Mouse (Mus musculus): Measurements from ENCODE around the gene Tgfa.

Tgfa gene

DNA sequence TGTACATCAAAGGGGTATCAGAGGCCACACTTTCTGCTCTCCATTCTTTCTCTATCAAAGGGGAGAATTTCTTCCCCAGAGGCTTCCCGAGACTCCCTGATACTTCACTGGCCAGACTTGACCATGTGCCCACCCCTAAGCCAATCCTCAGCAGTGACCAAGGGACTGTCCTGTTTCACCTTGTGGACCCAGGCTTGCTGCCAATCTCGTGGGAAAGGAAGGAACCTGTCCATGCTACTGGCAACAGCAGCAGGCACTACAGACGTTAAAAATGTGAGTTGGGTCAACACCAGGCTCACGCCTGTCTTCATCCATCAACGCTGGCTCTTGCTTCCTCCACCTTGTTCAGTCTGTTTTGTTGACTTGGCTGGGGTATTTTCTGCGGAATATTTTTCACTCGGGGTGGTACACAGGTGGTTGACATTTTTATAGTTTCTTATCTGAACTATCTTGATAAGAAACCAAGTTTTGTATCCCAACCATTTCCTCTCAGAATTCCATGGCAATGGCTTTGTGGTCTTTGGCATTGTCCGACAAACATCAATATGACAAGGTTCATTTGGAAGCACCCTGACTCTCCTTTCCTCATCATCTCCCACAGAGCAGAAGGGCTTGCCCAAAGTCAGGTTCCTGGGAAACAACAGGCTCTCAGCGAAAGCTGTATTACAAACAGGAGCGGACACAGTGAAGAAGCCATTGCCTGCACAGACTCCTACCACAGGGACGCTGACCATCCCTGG lies 6.1 kb upstream of the Tgfa start:
- no peak for DNase-seq (ENCODE audit: low read depth)

DNA sequence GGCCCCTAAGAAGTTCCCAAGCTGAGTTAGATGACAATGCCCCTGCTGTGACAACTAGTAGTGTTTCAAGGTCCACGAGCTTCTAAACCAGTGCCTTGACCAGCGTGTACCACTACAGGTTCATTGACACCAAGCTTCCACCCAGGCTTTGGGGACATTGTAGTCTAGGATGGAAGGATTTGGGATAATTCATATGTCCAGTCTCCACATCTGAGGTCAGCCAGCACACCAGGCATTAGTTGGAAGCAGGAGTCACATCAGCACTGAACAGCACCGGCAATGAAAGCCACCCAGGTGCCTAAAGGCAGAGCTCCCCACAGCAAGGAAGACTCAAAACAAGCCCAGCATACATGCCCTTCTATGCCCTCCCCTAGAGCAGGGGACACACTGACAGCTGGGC lies 4.4 kb upstream of the Tgfa start:
- no peak for DNase-seq (ENCODE audit: low read depth)

DNA sequence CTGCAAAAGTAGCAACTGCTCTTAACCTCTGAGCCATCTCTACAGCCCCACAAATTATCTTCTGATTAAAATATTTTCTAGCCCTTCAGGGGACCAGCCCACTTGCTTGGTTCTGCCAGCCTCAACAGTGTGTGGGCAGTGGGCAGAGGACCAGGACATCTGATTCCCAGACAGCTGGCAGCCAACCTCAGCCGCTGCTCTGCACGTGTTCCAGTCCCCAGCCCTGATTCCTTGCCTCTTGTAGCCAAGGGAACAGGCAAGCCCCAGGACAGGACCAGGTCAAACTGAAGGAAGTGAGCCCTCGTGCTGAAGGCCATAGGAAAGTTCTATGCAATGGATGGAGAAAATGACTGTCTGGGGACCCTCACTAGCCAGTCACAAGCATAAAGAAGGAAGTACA lies 2.0 kb upstream of the Tgfa start:
- DNase-seq (ENCODE audit: low read depth): no peak

DNA sequence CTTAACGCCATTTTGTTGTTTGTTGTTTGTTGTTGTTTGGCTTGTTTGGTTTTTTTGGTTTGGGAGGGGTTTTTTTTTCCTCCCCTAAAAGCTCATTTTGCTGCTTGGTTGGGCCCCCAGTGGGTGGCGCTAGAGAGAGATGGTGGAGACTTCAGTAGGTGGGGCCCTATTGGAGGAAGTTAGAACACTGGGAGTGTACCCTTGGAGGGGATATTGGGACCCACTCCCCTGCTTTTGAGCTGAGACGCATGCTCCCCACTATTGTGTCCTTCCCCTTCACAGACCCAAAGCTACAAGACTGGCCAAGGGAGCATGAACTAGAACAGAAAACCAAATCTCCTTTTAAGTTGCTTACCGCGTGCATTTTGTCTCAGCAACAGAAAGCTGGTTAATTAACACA lies 1.1 kb upstream of the Tgfa start:
- DNase-seq (ENCODE audit: low read depth): no peak

DNA sequence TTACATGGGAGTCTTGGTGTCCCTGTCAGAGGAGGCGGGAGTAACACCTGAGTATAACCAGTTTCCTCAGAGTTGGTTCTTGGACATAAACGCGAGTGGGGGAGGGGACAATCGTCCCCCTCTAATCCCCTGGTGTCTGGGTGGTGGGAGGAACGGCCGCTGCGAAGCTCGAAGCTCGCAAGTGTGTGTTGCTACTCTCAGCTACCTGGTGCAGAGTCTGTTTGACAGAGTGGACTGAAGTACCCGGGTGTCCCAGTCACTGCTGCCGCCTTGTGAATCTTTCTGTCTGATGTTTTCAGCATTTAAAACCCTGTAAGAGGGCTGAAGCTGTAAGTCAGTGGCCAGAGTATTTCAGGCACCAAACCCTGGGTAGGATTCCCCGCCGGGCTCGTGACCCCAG lies 1.0 kb downstream of the Tgfa start:
- DNase-seq (ENCODE audit: low read depth): no peak

DNA sequence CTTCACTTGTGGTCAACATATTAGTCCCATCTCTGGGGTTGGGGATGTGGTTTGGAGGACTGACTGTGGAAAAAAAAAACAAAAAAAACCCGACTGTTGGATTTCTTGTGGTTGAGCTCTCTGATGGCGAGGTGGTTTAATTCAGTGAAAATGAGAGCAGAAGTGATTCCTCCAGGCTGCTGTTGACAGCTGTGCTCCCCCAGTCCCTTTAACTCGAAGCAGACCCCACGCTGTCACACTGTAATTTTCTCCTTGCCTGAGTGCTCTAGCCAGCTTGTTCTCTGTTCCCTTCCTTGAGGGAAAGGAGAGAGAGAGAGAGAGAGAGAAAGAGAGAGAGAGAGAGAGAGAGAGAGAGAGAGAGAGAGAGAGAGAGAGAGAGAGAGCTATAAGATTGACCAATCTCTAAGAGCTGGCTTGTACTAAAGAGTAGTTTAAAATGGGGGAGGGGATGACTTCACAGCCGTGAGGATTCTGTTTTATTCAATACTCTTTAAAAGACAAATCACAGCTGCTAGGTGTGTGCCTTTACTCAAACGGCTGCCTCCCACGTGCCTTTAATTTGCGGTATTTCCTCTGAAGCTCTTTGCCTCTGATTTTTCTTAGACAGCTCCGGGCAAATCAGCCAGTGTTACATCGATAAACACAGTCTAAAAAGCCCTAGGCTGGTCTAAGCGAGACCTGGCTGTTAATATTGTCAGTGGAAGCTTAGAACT lies 2.3 kb downstream of the Tgfa start:
- DNase-seq (ENCODE audit: low read depth): no peak

DNA sequence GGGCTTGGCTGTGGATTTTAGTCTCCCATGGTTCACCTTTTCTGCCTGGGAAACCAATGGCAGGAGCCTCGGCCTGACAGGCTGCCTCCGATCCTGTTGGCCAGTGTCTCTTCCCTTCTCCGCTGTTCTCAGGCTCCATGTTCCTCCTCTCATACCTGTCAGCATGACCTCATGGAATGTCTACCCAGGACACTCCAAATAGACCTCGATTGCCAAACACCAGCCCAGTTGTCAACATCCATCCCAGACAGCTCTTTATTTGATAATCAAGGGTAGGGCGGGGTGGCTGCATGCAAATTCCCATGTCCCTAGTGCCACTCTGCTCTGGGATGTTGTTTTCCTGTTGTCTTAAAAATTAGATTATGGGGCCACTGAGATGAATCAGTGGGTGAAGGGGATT lies 5.9 kb downstream of the Tgfa start:
- no peak for DNase-seq (ENCODE audit: low read depth)

DNA sequence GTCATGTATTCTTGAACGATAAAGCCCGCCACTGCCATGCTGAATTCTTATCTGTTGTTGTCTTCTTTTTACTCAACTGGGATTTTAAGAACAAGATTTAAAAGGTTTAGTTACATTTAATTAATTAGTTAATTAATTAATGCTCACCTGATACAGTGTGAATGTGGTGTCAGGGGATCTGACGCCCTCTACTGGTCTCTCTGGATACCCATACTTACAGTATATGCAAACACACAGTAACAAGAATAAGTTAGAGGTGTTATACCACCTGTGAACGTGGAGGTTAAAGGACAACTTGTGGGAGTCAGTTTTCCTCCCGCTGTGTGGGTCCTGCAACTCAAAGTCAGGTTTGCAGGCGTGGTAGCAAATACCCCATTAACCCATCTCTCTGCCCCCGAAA lies 8.1 kb downstream of the Tgfa start:
- DNase-seq (ENCODE audit: low read depth): no peak

DNA sequence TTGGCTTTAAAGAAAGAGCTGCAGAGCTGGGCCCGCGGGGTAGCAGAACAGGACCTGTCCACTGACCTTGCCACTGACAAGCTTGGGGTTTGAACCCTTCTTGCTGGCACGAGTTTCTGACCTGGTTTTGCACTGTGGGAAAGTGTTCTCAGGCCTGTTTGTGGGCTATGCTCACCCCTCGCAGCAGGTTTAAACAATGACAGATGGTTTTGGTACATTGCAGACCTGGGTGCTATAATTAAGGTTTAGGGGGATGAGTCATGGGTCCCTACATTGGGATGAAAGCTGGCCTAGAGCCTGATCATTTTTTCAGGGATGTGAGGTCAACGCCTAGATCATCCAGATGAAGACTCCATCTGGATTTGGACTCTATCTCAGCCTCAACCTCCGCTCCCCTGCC lies 11.0 kb downstream of the Tgfa start:
- no peak for DNase-seq (ENCODE audit: low read depth)

DNA sequence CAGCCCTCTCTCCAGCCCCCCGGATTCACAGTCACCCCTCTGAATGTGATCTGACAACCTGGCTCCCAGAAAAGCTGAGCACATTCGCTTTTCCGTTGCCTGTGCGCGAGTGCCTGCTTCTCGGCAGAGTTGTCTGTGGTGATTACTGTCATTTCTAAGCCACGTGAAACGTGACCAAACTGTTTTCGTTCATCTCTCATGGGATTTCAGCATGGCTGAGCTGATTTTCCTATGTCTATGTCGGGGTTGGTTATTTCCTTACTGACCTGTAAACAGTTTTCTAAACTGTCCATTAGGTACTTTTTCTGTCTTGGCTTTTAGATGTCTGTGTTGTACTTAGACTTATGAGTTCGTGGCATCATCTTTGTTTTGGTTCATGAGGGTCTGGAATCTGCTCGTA lies 12.0 kb downstream of the Tgfa start:
- no peak for DNase-seq (ENCODE audit: low read depth)

DNA sequence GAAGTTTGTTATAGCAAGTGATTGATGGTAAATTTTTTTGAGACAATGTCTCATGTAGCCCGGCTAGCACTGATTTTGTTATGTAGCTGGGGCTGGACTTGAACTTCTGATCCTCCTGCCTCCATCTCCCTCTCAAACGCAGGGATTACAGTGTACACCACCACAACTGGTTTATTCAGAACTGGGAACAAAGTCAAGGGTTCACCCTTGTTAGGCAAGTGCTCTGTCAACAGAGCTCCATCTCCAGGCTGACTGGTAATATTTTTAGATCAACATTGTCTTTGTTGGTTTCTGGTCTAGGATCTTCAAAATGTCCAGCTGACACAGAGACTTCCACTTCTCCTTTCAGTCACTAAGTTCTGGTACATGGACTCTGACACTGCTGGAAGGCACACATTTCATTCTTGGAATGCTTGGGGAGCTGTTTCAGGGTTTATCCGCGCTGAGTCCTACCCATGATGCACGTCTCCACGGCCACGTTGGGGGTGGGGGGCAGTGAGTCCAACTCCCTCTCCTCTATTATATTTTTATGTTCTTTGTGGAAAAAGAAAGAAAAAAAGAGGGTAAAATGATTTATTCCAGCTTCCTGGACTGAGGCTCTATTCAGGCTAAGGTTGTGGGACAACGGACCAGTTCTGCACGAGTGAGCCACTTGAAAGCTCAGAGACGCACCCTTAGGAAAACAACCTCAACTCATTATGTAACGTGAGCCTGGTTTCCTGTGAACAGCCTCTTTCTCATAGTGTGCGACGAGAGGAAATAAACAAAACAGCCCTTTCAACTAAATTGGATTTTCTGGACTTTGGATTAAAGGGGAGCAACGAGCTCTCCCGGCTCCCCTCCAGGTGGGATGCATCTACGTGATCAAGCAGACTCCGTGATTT lies 14.4 kb downstream of the Tgfa start:
- no peak for DNase-seq (ENCODE audit: low read depth)

DNA sequence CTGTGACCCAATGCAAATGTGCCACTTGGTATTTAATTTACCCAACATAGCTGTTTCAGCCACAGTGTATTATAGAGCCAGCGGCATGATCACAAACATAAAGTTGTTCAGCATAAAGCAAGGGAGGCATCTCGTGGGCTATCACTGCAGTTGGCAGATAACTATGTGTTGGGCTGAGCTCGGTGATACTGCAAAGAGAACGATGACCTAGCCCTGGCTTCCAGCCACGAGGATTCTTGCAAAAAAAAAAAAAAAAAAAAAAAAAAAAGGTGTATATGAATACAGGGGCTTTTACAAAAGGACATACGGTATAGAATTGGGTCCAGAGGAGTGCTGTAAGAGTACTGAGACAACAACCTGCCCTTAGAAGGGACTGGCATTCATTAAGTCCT lies 15.0 kb downstream of the Tgfa start:
- DNase-seq (ENCODE audit: low read depth): no peak

DNA sequence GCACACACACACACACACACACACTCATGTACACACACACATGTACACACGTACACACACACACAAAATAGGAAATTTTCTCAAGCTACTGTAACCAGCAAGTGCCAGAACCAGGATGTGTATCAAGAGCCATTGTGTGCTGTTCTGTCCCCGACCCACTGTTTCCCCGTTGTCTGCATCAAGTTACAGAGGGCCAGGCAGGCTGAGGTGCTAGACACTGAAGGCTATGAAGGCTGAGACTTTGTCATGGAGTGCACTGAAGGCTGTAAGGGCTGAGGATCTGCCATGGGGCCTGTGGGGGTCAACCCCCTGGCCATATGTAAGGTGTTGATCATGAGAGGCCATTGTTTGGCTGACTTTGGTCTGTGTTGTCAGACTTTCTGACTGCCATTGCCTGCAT lies 15.6 kb downstream of the Tgfa start:
- no peak for DNase-seq (ENCODE audit: low read depth)

DNA sequence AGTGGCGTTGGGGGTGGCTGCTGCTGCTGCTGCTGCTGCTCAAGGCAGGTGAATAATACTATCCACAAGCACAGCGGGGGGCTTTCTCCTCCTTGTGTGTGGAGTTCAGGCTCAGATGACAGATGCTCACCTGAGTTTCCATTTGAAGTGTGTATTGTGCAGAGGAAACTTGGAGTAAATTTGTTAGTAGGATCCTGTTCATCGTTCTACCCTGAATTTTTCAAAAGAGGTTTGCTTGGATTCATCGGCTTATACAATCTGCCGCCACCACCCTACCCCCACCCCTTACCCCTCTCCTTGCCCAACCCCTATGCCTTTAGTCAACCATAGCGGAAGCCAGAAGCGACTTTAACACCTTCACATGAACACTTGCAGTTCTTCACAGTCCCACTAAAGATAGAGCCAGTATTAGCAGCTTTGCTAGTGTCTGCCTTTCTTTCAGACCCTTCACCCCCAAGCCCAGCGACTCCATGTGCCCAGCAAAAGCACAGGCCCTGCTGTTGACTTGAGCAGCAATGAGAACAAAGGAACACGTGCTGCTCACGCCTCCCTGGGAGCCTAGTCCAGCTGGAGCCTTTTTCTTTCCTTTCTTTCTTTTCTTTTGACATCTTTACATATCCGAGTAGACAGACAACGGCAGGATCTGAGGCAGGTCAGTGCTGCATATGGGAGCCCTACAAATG lies 16.2 kb downstream of the Tgfa start:
- DNase-seq (ENCODE audit: low read depth): no peak

DNA sequence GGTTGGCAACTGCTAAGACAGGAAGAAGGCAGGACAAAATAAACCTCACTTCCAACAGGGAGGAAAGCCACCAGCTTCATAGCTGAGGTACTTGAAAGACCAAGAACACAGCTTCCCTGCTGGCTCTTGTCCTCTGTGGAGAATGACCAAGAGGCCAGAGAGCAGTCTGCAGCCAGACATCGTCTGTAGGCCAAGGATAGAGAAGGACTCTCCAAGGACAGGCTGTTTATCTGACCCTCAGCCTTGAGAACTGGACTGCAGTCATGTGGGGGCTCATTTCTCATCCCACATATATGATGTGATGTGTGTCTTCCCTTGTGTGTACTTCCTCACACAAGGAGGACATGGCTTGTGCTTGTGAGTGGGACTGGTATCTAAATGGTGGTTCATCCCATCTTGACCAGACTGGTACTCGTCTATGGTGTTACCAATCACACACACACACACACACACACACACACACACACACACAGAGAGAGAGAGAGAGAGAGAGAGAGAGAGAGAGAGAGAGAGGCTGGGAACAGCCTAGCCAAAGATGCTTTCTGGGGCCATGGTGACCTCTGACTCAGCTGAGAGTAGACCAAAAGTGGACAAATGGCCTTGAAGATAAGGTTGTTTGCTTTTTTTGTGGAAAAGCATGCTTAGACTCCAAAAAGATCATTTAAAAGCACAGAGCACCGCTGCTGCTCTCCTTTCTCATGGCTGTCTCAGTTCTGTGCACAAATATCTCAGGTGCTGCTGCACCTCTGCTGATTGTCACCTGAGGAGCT lies 18.0 kb downstream of the Tgfa start:
- no peak for DNase-seq (ENCODE audit: low read depth)

DNA sequence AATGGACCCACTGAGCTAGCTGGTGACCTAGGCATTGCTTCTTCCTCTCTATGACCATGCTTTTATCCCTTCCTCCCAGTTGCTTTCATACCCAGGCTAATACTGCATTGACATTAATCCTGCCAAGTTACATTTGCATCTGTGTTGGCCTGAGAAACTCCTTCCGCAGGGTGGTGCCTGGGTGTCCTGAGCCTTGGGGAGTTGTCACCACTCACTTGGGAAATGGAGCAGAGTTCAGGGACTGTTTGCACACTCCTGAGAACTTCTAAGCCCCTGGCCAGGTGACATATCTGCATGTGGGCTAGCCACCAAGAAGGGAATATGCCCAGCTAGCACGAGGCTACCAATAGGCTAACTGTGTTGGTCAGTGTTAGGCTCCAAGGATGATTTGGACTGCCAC lies 23.0 kb downstream of the Tgfa start:
- DNase-seq (ENCODE audit: low read depth): no peak

DNA sequence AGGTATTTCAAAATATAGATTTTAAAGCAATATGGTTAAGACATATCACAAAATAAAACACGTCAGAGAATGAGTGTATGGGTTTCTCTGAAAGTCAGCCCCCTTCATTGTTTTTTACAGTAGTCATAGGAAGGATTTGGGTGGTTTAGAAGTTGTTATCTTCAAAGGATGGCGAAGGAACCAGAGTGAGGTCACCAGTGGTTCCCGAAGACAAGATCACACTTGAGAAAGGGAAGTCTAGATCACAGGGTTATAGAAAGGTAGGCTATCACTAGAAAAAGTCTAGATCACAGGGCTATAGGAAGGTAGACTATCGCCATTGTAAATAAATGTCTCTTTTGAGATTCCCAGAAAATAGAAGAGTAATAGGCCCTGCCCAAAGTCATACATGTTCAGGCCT lies 23.7 kb downstream of the Tgfa start:
- DNase-seq (ENCODE audit: low read depth): no peak

DNA sequence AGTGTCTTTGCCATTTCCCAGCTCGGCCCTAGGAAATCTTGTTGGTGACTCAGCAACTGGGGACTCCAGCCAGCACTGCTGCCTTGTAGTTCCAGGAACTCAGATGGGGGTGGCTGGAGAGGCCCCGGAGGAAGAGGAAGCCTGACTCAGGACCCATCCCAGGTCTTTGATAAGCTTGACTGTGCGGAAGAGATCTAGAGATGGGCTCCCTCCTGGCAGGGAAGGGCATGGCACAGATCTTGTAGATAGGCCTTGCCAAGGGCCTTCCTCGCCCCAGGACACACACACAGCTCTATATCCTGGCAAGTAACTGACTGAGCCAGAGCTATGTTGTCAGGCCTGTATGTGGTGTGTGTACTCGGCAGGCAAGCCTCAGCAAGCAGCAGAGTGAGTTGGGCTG lies 24.5 kb downstream of the Tgfa start:
- no peak for DNase-seq (ENCODE audit: low read depth)

DNA sequence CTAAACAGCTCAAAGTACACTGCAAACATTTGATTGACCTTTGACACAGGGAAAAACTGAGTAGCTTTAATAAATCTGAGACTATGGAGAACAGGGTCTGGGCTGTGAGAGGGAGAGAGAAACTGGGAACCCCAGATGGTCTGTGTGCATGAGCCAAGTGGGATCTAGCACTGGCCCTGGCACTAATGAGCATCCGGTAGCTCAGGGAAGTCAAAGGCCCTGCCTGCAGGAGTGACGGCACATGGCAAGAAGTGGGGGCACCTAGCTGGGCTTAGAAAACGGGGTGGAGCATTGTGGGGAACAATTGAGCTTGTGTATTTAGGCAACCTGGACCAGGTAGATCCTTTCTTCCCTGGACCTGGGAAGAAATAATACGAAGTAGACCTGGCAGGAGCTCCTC lies 25.1 kb downstream of the Tgfa start:
- no peak for DNase-seq (ENCODE audit: low read depth)

DNA sequence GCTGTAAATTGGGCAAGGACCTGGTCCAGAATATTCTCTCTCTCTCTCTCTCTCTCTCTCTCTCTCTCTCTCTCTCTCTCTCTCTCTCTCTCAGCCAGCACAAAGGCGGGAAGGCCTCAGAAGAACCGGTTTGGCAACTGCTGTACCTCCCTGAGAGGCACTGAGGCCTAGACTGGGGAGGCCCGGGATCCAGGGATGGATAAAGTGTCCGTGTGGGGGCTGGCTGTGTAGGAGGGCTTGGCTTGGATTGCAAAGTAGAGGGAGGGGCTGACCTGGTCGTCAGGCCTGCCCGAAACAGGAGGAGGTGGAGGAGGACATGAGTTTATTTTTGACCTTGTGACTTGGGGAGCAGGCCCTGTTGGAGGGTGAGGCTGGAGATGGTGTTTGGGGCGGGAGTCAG lies 27.4 kb downstream of the Tgfa start:
- DNase-seq (ENCODE audit: low read depth): no peak

DNA sequence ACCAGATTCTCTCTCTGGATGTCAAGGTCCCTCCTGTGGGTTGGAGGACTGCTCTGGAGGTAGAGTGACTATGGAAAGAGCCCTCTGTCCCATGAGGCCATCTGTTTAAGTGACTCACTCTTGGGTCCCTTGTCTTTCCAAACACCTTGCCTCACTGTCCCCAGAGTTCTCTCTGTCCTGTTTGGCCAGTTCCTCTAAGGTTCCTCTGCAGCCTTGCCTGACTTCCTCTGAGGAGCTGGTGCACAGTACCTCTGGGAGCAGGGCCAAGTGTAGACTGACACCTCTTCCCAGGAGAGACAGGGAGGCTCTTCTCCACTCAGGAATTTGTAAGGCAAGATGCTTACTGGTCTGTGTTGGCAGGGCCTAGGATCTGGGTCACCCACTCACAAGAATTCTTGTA lies 30.6 kb downstream of the Tgfa start:
- no peak for DNase-seq (ENCODE audit: low read depth)

DNA sequence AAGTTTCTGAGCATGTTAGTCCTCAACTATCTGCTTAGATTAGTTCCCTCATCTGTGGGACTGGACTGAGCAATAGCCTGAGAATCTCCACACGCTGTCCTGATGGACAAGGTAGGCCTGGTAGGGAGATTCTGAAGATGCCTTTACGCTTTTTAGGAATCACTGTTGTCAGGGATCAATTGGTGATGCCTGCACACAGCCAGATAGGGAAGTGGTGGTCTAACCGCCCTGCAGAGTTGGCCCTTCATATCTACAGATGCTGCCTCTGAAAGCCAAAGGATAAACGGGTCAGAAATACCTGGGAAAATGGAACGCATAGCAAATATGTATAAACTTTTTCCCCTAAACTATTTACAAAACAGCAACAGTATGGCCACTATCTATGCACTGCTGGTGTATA lies 37.3 kb downstream of the Tgfa start:
- DNase-seq (ENCODE audit: low read depth): no peak
